Mouse (Mus musculus) spleen, adult 2 months (tissue): Measurements from ENCODE around the gene Mob4.

ENCODE experiments used
- CTCF ChIP-seq: fragments of 200-500 bp; IDR thresholded peaks from 2 replicates; pipeline ENCODE4 v1.5.1; 2011; ENCODE audit warnings: mild to moderate bottlenecking, inconsistent platforms; ENCODE audit not compliant: insufficient read depth, insufficient read length, insufficient replicate concordance; ENCODE audit errors: extremely low read depth
- POLR2A ChIP-seq: fragments of 200-500 bp; IDR thresholded peaks from 2 replicates; pipeline ENCODE4 v1.6.1; 2011; ENCODE audit warnings: low read depth, low read length, inconsistent platforms

- no peak for TF ChIP-seq CTCF
- no peak for TF ChIP-seq POLR2A
These were observed 27.8 kb downstream of the Mob4 start for GRCm38 (mm10) chr1:55158821-55159220.
